Mouse (Mus musculus) adipocyte (in vitro differentiated cells): Measurements from ENCODE around the gene Gm8300.
"Not testable (repeated sequence)": the region's sequence is repeated elsewhere in the genome, so short reads cannot be mapped to it uniquely, and the experiment has no call there.

Experiments used
- DNase-seq: peaks from one replicate; pipeline ENCODE4 v3.0.0-alpha.2; 2016; ENCODE audit warnings: low spot score

Gene Gm8300

GRCm38 (mm10) chr12:87514016-87514415 is at the start of gene Gm8300:
Gene Gm8300, plus strand, starts transcription at chr12:87514316.
- DNase-seq, result not testable (repeated sequence)

DNA sequence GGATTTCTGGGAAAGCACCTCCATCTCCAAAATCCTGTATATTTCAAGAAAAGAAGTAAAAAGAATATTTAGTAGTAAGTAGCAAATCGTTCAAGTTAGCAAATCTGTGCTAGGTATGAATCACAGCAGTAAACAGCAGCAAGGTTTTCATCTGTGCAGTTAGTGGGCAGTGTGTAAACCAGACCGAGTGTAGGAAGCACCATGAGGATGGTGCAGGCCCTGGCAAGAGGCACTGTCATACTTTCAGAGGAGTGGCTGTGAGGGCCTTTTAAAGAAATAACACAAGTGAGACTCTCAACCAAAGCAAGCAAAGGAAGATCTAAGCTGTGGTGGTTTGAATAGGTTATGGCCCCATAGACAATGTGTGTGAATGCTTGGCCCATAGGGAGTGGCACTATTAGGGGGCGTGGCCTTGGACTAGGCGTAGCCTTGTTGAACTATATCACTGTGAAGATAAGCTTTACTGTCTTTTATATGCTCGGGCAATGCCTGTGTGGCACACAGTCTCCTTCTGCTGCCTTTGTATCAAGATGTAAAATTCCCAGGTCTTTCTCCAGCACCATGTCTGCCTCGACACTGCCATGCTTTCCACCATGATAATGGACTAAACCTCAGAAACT is 49.3 kb upstream of the Gm8300 start:
- DNase-seq, result no peak

DNA sequence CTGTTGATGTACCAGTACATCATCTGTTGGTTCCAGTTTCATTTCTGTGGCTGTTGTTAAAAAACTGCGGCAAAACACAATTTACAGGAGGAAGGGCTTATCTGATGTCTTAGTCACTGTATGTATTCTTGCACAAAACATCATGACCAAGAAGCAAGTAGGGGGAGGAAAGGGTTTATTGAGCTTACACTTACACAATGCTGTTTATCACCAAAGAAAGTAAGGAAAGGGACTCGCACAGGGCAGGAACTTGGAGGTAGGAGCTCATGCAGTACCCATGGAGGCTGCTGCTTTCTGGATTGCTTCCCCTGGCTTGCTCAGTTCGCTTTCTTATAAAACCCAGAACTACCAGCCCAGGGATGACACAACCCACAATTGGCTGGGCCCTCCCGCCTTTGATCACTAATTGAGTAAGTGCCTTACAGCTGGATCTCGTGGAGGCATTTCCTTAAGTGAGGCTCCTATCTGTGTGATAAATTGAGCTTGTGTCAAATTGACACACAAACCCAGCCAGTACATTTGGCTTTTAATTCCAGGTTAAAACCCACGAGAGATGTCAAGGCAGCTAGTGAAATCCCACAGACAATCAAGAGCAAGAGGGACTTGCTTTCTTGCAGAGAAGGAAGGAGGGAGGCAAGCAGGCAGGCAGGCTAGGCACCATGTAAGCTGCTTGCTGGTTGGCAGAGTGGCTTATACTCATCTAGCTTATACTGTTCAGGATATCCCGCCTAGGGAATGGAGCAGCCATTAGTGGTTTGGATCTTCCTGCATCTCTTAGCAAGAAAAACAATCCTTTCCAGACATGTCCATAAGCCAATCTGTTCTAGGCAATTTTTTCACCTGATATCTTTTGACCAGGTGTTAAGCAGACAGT is 43.6 kb upstream of the Gm8300 start:
- DNase-seq, result peak; percentile 50

- peak; percentile 66 for DNase-seq
Observed at GRCm38 (mm10) chr12:87471421-87471963, 42.6 kb upstream of the Gm8300 start.

DNA sequence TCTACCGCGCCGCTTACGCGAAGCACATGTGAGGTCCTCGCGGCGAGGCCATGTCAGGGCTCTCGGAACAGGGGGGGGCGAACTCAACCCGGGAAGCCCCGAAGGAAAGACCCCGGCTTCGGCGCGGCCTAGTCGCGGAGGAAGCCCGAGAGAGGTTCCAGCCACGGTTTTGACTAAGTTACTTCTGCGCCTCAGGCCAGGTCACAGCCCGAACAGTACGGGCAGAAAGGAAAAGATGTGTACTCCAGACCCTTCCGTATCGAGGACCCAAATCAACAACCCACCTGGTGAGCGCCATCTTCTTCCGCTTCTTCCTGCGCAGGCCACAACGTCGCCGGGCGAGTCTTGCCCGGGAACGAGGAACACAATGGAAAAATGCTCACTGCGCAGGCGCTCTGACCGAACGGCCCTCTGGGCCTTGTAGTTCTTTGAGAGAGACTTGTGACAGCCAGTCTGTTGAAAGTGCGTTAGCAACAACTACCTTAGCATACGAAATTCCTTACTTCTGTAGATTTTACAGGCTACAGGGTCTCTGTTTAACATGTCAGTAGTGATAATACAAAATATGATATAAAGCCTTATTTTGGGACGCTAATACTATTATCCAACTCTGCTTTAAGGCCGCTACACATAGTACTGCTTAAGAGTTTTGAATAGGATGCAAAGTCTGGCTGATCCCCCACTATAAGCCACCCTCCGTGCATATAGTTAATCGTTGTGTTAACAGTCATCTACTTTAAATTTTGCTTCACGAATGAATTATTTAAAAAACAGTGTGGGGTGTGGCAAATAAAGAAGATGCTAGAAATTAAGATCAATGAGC is 41.9 kb upstream of the Gm8300 start, which contains the start of gene Snw1:
Gene Snw1 (minus strand): TSS at position 311 of the 823 bp plus-strand sequence.
- peak; percentile 97 for DNase-seq

DNA sequence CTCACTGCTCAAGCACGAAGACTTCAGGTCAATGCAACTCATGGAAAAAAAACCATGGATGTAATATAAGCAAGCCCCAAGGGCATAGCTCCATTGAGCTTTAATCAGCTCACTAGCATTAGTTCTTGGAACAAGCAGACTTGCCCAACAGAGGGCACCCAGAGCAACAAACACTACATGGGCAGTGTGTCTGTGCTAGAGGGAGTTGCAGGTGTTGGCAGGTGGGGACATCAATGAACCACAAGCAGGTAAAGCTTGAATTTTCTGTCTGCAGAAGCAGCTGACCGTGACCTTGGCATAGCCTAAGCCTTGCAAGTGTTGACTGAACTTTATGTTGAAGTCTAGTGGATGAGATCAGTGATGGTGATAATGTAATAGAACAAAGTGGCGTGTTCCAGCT is 39.4 kb upstream of the Gm8300 start:
- no peak for DNase-seq

DNA sequence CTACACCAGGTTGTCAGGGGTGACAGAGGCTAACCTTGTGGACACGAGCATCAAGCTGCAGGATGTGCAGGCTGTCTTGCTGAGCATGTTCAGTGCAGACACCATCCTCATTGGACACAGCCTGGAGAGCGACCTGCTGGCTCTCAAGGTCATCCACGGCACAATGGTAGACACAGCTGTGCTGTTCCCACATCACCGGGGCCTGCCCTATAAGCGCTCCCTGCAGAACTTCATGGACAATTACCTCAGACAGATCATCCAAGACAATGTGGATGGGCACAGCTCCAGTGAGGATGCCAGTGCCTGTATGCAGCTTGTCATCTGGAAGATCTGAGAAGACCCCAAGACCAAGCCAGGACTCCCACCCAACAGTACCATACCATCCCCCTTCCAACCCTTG is 31.6 kb upstream of the Gm8300 start:
- DNase-seq, result not testable (repeated sequence)

DNA sequence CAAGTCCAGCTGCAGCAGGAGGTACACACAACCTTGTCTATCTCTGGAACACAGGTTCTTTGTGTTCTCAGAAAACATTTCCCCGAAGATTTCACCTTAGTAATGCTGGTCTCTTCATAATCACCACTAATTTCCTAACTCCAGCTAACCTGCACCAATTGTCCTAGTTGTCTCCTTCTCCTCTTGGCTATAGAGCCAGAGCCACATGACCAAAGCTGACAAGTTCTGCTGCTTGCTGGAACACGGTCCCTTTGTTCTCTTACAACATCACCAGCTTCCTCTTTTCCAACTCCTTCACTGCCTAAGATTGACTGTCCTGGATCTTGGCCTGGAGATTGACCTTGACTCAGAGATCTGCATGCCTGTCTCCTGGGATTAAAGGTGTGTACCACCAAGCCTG is 25.4 kb upstream of the Gm8300 start:
- not testable (repeated sequence) for DNase-seq

- not testable (repeated sequence) for DNase-seq
Observed at GRCm38 (mm10) chr12:87494421-87494820, 19.7 kb upstream of the Gm8300 start, which contains the start of gene Gm5788. Gene Gm5788, plus strand, starts transcription at chr12:87494721.

DNA sequence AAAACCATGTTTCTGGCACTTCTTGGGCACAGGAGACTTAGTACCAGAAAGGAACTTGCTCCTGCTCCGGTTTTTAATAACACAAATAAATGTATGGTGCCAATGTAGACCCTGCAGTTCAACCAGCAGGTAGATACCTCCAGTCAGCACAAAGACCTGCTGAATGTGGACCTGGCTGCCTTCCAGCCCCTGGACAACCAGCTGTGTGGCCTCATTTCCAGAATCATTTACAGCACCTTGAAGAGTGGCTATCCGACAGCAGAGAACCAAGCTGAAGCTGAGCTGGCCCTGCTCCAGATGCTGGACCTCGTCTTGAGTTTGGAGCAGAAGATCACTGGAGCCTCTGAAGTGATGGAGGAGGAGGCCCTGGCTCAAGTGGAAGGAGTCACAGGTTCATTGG is 5.5 kb downstream of the Gm8300 start:
- DNase-seq, result not testable (repeated sequence)

DNA sequence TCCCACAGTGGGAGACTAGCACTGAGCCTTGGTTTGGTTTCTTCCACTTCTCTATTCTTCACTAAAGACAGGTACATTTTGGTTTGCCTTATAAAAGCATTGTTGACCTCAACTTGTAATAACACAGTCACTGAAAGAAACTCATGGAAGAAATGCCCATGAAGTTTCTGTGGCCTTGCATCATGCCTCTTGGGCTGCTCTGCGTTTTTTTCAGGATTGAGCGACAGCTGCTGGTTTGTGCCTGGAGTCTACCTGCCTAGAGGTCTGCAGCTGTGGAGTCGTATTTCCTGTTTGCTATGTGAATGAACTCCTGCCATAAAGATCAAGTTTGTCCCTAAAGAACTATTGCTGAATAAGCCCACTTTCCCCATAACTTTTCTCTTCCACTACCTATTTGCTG is 29.8 kb downstream of the Gm8300 start:
- no peak for DNase-seq

- DNase-seq, result not testable (repeated sequence)
Observed at GRCm38 (mm10) chr12:87550628-87551027, 36.5 kb downstream of the Gm8300 start.
